Mouse (Mus musculus) lung, postnatal 0 days (tissue): ENCODE results near the gene Rab21. TPM values are rescaled to one million over a fixed set of nuclear protein-coding genes. Genes with fewer than 3 reads are reported as not detected.

Source experiments
- ATAC-seq: fragments of 200-750 bp; cut with Nextera tagmentation; 2 replicates; pipeline ENCODE4 v1.8.0; 2017; ENCODE audit warnings: moderate library complexity
- DNase-seq: peaks from one replicate; pipeline ENCODE4 v3.0.0-alpha.2; 2016; ENCODE audit warnings: low spot score
- H3K27ac ChIP-seq: fragments of 300-500 bp; sonication (generic); 2 replicates; pipeline ENCODE4 v1.5.1; 2014; ENCODE audit warnings: antibody characterized with exemption, mild to moderate bottlenecking, low read length, mixed read lengths
- H3K27me3 ChIP-seq: fragments of 300-500 bp; sonication (generic); replicated peaks from 2 replicates; pipeline ENCODE4 v1.6.1; 2014; ENCODE audit warnings: low read length, mixed read lengths; ENCODE audit not compliant: insufficient read depth
- H3K36me3 ChIP-seq: fragments of 300-500 bp; sonication (generic); 2 replicates; pipeline ENCODE4 v1.6.1; 2014; ENCODE audit warnings: low read length, mixed read lengths; ENCODE audit not compliant: insufficient read depth
- H3K4me1 ChIP-seq: fragments of 300-500 bp; sonication (generic); 2 replicates; pipeline ENCODE4 v1.6.1; 2014; ENCODE audit warnings: antibody characterized with exemption, low read depth, low read length, mixed read lengths; ENCODE audit not compliant: insufficient read depth
- H3K4me2 ChIP-seq: fragments of 300-500 bp; sonication (generic); replicated peaks from 2 replicates; pipeline ENCODE4 v1.6.1; 2014; ENCODE audit warnings: low read depth, mild to moderate bottlenecking, low read length, moderate library complexity, mixed read lengths
- H3K4me3 ChIP-seq: fragments of 300-500 bp; sonication (generic); 2 replicates; pipeline ENCODE4 v1.5.1; 2014; ENCODE audit warnings: low read depth, low read length
- H3K9ac ChIP-seq: fragments of 300-500 bp; sonication (generic); replicated peaks from 2 replicates; pipeline ENCODE4 v1.6.1; 2014; ENCODE audit warnings: low read depth, mild to moderate bottlenecking
- H3K9me3 ChIP-seq: fragments of 300-500 bp; sonication (generic); 2 replicates; pipeline ENCODE4 v1.6.1; 2016; ENCODE audit warnings: low read length, mixed read lengths
- CTCF ChIP-seq: IDR thresholded peaks from 2 replicates; pipeline ENCODE4 v1.5.1; 2016; ENCODE audit warnings: antibody characterized with exemption, mild to moderate bottlenecking
- EP300 ChIP-seq: IDR thresholded peaks from 2 replicates; pipeline ENCODE4 v1.6.1; 2016; ENCODE audit warnings: antibody characterized with exemption, mild to moderate bottlenecking, control low read depth
- WGBS: fragments of 180-500 bp; shearing (Covaris S2); extraction: QIAGEN DNeasy Blood & Tissue Kit; methylation state at CpG from one replicate; pipeline ENCODE4 v1.1.7; 2014; 5-methylcytosine and 5-hydroxymethylcytosine counted together
- polyA plus RNA-seq: library from polyadenylated mRNA; unstranded; fragments of >200 nt; fragmentation: Nextera tagmentation; extraction: Ambion mirVana; gene quantifications from 2 replicates; pipeline ENCODE4 v1.2.1, GENCODE M21; 2015

Gene Rab21
- polyA plus RNA-seq, 1 experiment from 2014 or later, result 9.1 TPM

GRCm38 (mm10) chr10:115358216-115358919 lies 43.0 kb upstream of the Rab21 start:
- no peaks in the 10 kb centered on the region for H3K27me3 ChIP-seq
- H3K4me1 ChIP-seq, result no peaks in the 10 kb centered on the region; the same call in 1 of the 2 replicates
- no peak for TF ChIP-seq CTCF
- TF ChIP-seq EP300, result no peak
- DNase-seq (no peak), ATAC-seq (no peak)
- H3K36me3 ChIP-seq, result peaks cover 10% of the 10 kb centered on the region; the same call in 1 of the 2 replicates
- WGBS, result 88% methylated on average over 17 of the region's 17 CpGs
- H3K4me2 ChIP-seq, result no peak overlapping the region
- no peak overlapping the region for H3K4me3 ChIP-seq
- no peaks in the 10 kb centered on the region for H3K9me3 ChIP-seq
- H3K9ac ChIP-seq, result no peak overlapping the region
- no peak overlapping the region for H3K27ac ChIP-seq

GRCm38 (mm10) chr10:115356106-115356505 lies 40.7 kb upstream of the Rab21 start:
- peaks cover 10% of the 10 kb centered on the region; the same call in 1 of the 2 replicates for H3K36me3 ChIP-seq
- H3K27me3 ChIP-seq, result no peaks in the 10 kb centered on the region
- no peak overlapping the region for H3K4me2 ChIP-seq
- no peak for ATAC-seq
- no peak overlapping the region for H3K9ac ChIP-seq
- H3K4me3 ChIP-seq, result no peak overlapping the region
- DNase-seq, result no peak
- WGBS, result 84% methylated on average over 6 of the region's 7 CpGs
- TF ChIP-seq CTCF (no peak), EP300 (no peak)
- H3K27ac ChIP-seq, result no peak overlapping the region
- no peaks in the 10 kb centered on the region for H3K4me1 ChIP-seq
- no peaks in the 10 kb centered on the region for H3K9me3 ChIP-seq

- H3K9ac ChIP-seq, result no peak overlapping the region
- ATAC-seq, result no peak
- no peak for TF ChIP-seq CTCF
- no peak for TF ChIP-seq EP300
- no peaks in the 10 kb centered on the region for H3K4me1 ChIP-seq
- DNase-seq, result no peak
- H3K4me3 ChIP-seq, result no peak overlapping the region
- H3K27me3 ChIP-seq, result no peaks in the 10 kb centered on the region
- H3K27ac ChIP-seq, result no peak overlapping the region
- H3K9me3 ChIP-seq, result no peaks in the 10 kb centered on the region
- H3K36me3 ChIP-seq, result peaks cover 10% of the 10 kb centered on the region; the same call in 1 of the 2 replicates
- WGBS, result 84% methylated on average over 6 of the region's 6 CpGs
- H3K4me2 ChIP-seq, result no peak overlapping the region
Measured at GRCm38 (mm10) chr10:115355016-115355415, 39.6 kb upstream of the Rab21 start.

- 66% methylated on average over 6 of the region's 6 CpGs for WGBS
- H3K27ac ChIP-seq, result no peak overlapping the region
- TF ChIP-seq EP300 (no peak), CTCF (no peak)
- ATAC-seq (no peak), DNase-seq (no peak)
- no peak overlapping the region for H3K4me2 ChIP-seq
- H3K4me3 ChIP-seq, result no peak overlapping the region
- H3K9ac ChIP-seq, result no peak overlapping the region
- H3K4me1 ChIP-seq, result no peaks in the 10 kb centered on the region
- peaks cover 10% of the 10 kb centered on the region; the same call in 1 of the 2 replicates for H3K36me3 ChIP-seq
- no peaks in the 10 kb centered on the region for H3K27me3 ChIP-seq
- H3K9me3 ChIP-seq, result no peaks in the 10 kb centered on the region
Measured at GRCm38 (mm10) chr10:115354553-115354952, 39.2 kb upstream of the Rab21 start.

- Histone ChIP-seq H3K4me3 (no peak overlapping the region), H3K4me1 (no peaks in the 10 kb centered on the region), H3K9me3 (no peaks in the 10 kb centered on the region), H3K27ac (no peak overlapping the region), H3K9ac (no peak overlapping the region), H3K27me3 (no peaks in the 10 kb centered on the region), H3K4me2 (no peak overlapping the region), H3K36me3 (peaks cover under 1% of the 10 kb centered on the region; the same call in 1 of the 2 replicates)
- WGBS, result 79% methylated on average over 2 of the region's 2 CpGs
- DNase-seq (no peak), ATAC-seq (no peak)
- TF ChIP-seq EP300 (no peak), CTCF (no peak)
Measured at GRCm38 (mm10) chr10:115350810-115351397, 35.5 kb upstream of the Rab21 start.

- Histone ChIP-seq H3K4me3 (no peak overlapping the region), H3K4me2 (no peak overlapping the region), H3K27me3 (no peaks in the 10 kb centered on the region), H3K36me3 (no peaks in the 10 kb centered on the region; the same call in none of the 2 replicates), H3K27ac (no peak overlapping the region), H3K9me3 (no peaks in the 10 kb centered on the region), H3K4me1 (no peaks in the 10 kb centered on the region), H3K9ac (no peak overlapping the region)
- no peak for TF ChIP-seq EP300
- no peak for TF ChIP-seq CTCF
- 82% methylated on average over 7 of the region's 7 CpGs for WGBS
- no peak for ATAC-seq
- DNase-seq, result no peak
Measured at GRCm38 (mm10) chr10:115349509-115349908, 34.1 kb upstream of the Rab21 start.
